Mouse (Mus musculus) lung, postnatal 4 days (tissue): ENCODE data around the gene Nek9.

ENCODE experiments used
- DNase-seq, 2 experiments: peaks; one replicate each; pipeline ENCODE4 v3.0.0; 2021

The Nek9 gene

GRCm38 (mm10) chr12:85346374-85346773 is 7.2 kb upstream of the Nek9 start:
- DNase-seq = peak in 1 of 2 experiments; percentile 66

- DNase-seq = no peak
These were observed 6.4 kb upstream of the Nek9 start for GRCm38 (mm10) chr12:85345559-85345958.

DNA sequence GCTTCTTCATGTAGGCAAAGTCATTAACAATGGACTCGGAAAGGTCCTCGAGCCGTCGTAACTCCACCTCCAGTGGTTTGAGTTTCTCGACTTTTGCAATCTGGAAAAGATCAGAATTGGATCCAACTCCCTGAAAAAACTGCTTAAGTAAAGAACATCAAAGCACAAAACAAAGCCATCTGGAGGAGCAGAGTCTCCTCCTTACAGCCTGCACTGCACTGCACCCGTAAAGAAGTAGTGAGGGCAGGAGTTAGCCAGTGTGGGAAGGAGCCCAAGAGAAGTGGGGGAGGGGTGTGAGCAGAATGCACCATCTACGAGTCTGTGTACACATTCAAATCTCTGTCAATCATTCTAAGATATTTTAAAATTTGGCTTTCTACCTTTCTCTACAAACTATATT is 5.1 kb upstream of the Nek9 start:
- DNase-seq = no peak

DNA sequence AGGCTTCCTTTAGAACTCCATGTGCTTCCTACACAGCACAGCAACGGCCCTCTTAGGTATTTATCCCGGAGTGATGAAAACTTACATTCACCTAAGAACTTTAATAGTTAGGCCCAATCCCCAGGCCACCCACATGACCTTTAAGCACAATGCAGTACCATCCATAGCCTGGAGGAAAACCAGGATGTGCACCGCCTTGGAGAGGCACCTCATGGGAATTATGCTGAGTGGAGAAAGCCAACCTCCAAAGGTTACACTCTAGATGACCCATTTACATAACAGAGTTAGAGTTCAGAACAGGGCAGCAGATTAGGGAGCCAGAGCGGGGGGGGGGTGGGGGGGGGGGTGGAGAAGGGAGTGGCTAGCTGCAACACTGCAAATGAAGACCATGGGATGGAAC is 3.1 kb upstream of the Nek9 start:
- no peak for DNase-seq

DNA sequence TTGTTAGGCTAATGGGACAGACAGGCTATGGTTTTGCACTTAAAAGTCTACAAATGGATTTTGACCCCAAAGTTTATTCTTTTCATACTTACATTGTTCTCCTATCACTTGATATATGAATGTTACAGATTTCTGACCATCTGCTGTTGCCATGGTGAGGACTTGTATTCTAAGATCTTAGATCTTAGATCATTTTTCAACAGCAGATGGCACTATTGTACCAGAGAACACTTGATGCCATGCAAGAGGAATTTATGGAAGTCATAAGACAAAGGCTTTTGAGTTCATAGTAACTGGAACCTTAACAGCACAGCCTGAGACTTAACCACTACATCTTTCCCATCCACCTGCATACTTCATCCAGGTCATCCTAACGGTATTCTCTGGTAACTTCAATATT is 2.0 kb upstream of the Nek9 start:
- DNase-seq = peak in 1 of 2 experiments; percentile 17

- DNase-seq = peak; percentile 57 to 70
These were observed 785 bp upstream of the Nek9 start for GRCm38 (mm10) chr12:85339947-85340346.

DNA sequence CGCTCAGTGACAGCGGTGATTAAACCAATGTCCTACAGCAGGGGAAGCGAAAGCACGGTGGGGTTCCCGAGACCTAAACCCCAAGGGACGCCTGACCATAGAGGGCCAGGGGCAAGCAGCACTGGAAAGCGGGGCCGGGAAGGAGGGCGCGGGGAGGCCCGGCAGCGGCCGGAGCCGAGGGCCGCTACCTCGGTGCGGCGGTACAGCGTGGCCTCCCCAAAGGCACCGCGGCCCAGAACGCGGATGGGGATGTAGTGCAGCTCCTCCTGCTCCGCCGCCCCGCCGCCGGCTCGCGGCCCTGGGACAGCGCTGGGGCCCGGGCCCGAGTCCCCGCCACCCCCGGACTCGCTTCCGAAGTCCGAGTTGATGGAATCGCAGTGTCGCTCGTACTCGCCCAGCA is 347 bp downstream of the Nek9 start:
- DNase-seq = no peak

DNA sequence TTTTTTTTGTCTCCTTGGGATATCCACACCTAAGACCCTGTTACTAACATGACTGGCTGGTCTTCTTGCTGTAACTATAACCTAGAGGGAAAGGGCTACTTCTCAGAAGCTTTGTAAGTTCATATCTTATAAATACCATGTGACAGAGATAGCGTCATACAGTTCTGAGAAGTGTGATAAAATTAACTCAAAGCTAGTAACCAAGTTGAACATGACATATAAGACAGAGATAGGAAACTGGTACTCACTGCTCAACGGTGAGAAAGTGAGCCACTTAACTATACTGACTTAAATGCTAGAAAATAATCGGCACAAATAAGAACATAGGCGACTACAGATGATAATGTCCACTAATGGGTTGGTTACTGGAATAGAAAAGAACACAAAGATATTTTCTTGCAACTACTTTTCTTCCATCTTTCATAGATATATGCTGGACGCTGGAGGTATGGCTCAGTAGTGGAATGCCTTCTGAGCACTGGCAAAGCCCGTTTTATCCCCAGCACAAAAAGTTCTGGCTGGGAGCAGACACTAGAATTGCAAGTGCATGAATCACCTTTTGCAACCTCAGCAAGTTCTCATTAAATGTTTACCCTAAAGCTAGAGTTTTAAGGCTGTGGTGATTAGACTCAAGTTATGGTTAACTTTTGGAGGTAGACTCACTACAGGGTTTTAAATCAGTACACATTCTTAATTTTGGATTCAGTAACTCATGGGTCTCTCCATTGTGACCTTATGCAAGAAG is 1.4 kb downstream of the Nek9 start:
- no peak for DNase-seq

DNA sequence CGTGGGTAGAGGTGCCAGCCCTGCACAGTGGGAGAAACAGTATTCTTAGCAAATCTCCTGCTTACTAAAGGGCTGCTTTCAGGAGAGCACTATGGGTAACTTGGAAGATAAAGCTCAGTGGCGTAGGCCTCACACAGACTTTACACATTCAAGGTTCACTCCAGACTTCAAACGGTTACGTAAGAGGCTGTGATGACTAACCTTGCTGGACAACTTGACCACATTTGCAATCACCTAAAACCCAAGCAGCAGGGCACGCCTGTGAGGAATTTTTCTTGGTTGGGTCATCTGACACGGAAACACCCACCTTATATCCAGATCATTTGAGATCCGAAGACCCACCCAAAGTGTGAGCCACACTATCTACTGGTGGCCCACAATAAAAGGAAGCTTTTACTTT is 9.0 kb downstream of the Nek9 start:
- no peak for DNase-seq

DNA sequence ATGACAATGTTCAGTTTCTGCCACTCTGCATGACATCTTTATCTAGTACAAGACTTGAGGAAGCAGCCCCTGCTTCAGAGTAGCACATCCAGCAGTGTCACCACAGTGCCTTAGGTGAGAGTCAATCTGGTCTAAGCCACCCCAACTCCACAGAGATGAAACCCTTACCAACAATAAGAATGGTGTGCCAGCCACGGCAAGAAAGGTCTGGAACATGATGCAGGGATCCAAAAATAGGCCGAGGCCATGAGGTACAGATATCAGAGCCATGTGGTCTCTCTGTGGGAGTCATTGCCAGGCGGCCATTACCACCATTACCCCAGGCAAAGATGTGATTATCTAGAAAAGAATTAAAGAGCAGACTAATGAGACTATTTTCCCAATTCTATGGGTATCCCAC is 30.5 kb downstream of the Nek9 start:
- no peak for DNase-seq

DNA sequence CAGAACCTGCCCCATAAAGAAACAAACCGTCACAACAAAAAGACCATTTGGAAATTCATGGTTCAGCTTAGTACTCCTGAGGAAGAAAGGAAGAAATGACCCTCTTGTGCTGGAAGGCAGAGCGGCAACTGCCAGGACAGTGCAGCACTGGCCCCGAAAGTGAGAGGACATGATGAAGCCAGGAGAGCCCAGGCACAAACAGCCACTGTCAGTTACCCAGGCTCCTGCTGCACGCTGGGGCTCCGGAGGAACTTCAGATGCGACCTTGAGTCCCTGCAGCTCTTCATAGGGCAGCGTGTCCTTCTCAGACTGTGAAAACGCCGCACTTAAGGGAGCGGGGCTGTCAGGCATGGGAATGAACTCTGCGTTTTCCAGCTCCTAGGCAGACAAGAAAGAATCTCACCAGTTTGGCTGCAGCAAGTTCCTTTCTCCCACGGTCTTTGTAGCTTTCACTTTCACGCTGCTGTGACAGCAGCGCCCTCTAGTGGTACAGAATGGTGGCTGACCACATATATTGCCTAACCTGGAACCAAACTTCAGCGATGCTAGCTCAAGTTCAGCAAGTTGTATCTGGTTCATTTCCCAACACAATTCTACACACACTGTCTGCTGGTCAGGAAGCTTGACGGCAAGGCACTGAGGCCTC is 33.8 kb downstream of the Nek9 start:
- DNase-seq = peak; percentile 80 to 88

- no peak for DNase-seq
These were observed 34.4 kb downstream of the Nek9 start for GRCm38 (mm10) chr12:85304725-85305124.

DNA sequence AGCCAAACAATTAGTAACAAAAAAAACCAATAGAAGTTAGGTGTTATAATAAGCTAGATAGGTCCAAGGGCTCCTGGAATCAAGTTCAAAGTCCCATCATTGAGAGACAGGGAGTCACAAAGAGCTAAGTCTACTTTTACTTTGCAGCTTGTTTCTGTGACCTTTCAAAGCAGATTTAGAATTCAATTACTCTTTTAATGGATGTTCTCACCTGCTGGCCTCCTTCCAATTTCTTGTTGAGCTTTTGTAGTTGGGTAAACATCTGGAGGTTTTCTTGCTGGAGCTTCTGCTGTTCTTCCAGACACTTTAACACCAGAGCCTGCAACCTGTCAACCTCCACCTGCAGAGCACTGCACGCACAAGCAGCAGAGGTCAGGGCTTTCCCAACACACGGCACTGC is 35.9 kb downstream of the Nek9 start:
- DNase-seq = no peak

- no peak for DNase-seq
These were observed 40.4 kb downstream of the Nek9 start for GRCm38 (mm10) chr12:85298835-85299180.

DNA sequence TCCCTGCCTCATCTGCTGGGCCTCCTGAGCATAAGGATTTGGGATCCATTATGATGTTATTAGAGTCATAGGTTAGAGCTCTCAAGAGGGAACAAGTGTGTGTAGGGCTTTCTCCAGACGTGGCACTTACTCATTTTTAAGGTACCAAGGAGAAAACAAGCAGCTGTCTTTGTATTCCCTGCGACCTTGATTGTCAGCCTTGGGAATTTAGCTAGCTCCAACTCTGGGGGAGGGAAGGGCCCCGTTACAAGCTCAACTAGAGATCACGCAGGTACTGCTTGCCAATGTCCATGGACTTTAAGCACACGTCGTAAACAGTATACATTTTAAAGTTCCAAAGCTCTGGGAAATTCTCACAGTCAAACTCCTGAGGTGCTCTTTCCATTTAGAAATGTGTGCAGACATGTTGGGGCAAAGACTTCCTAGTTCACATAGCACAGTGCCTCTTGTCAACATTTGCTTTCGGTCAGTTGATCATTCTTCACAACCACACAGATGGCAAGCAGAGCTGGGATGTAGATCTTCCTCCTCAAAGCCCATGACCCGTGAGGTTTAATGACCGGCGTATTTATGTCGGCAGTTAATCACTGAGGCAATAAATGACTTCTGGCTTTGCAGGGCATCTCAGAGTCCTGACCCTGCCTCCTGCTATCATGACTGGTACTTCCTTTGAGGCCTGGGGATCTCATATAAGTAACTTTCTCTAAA is 40.9 kb downstream of the Nek9 start:
- no peak for DNase-seq

- no peak for DNase-seq
These were observed 41.7 kb downstream of the Nek9 start for GRCm38 (mm10) chr12:85297345-85297997.

DNA sequence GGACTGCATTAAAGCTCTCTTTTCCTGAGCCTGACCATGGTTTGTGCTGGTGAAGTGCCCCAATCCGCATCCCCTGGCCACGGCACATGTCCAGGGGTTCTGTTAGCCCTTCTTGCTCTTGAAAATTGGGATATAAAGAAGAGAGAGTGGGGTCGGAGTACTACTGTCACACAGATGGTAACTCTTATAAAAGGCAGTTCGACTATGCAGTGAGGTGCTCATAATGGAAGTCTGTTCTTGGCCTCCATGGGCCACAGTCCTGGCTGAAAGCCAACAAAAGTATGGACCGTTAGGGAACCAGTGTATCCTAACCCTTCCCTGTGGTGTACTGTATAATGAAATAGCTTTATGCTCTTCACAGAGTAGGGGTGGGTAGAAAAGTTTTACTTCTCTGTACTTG is 42.2 kb downstream of the Nek9 start:
- no peak for DNase-seq

GRCm38 (mm10) chr12:85295506-85295905 is 43.7 kb downstream of the Nek9 start:
- DNase-seq = no peak

GRCm38 (mm10) chr12:85292906-85293305 is 46.3 kb downstream of the Nek9 start:
- DNase-seq = no peak

- no peak for DNase-seq
These were observed 46.9 kb downstream of the Nek9 start for GRCm38 (mm10) chr12:85292288-85292687.

- DNase-seq = no peak
These were observed 47.6 kb downstream of the Nek9 start for GRCm38 (mm10) chr12:85291541-85291940.

DNA sequence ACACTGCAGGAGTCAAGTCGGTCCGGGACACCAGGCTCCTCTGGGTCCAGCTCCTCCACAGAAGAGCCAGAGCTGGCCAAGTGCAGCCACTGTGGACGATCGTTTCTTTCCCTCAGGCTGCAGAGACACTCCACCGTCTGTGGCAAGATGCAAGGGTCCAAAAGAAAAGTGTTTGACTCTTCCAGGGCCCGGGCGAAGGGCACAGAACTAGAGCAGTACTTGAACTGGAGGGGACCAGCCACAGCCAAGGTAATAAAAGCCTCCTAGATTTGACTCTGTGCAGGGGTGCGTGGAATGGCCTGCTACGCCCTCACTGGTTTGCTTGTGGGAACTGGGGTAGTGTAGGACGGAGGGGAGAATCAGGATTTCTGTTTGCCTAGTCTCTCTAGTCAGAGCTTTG is 48.5 kb downstream of the Nek9 start:
- no peak for DNase-seq

GRCm38 (mm10) chr12:85289157-85290000 is 49.8 kb downstream of the Nek9 start:
- DNase-seq = peak; percentile 51 to 76
